In the genomic region with DNA sequence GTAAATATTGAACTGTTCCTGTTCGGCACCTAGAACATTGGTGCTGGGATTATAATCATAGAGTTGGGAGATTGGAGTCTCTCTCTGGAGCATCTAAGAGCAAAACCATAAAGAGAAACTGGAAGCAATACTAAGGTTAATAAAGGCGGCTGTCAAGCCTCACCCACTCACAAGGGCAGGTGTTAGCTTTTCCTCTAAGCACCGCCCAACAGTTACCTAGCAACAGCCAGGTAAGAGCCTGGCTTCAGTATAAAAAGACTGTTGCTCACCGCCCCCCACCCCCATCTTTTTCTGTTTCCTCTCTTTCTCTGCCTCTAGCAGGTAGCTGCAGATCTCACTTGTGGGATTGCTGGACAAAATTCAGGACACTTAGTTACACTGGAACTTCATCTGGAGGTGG, we compare ENCODE assay signal across 21 mouse cellular contexts. TPM values are rescaled to one million over a fixed set of nuclear protein-coding genes. Genes with fewer than 3 reads are reported as not detected.
DNase-seq lines count a peak whose midpoint lies in the region; ATAC-seq and TF ChIP-seq lines count a peak whose summit lies in the region.
"Had no signal": no experiment of that assay in that cellular context is flagged by ENCODE, and none has a peak within 500 bp of the region (broad histone marks: within the 10 kb centered on the region; RNA-seq: fewer than 3 reads in every experiment).

No protein-coding gene starts in this region.

- intact Hi-C loops in left cerebral cortex, postnatal 36 days (cut with DNase I) = no loop called here

- WGBS in intestine, embryonic 15.5 days = 40% methylated on average over 4 of the region's 4 CpGs
- WGBS in intestine, postnatal 0 days = 25% methylated on average over 4 of the region's 4 CpGs
- 41% methylated on average over 4 of the region's 4 CpGs for WGBS in lung, embryonic 15.5 days

- H3K9ac ChIP-seq in intestine, embryonic 15.5 days = no peak overlapping the region
- no peak overlapping the region for H3K9ac ChIP-seq in intestine, postnatal 0 days (ENCODE audit: low read depth, low read length)
- H3K9ac ChIP-seq in lung, embryonic 15.5 days = no peak overlapping the region
- H3K9ac ChIP-seq: embryonic facial prominence, embryonic 13.5 days; forebrain, embryonic 15.5 days; heart, embryonic 15.5 days; hindbrain, embryonic 14.5 days had no signal

- no peak overlapping the region for H3K27ac ChIP-seq in intestine, embryonic 15.5 days
- H3K27ac ChIP-seq in intestine, postnatal 0 days (ENCODE audit: low read depth, low read length) = no peak overlapping the region
- H3K27ac ChIP-seq in lung, embryonic 15.5 days = 0 out of 2 replicates have a peak overlapping the region, but pooled peaks have one; percentile 22
- H3K27ac ChIP-seq: embryonic facial prominence, embryonic 13.5 days; forebrain, embryonic 10.5 days; forebrain, embryonic 15.5 days; heart, embryonic 15.5 days; hindbrain, embryonic 14.5 days had no signal

- TF ChIP-seq CTCF in intestine, postnatal 0 days (IDR thresholded peaks at IDR 0.05; ENCODE audit: low read depth) = no peak

- 0 out of 2 replicates have a peak, but pooled peaks have one; percentile 24 for ATAC-seq in intestine, embryonic 15.5 days
- no peak for ATAC-seq in intestine, postnatal 0 days
- no peak for ATAC-seq in lung, embryonic 15.5 days (ENCODE audit: borderline replicate concordance, extremely low read depth, low FRiP score, low TSS enrichment)
- ATAC-seq: forebrain, embryonic 15.5 days had no signal

- no peaks in the 10 kb centered on the region for H3K9me3 ChIP-seq in intestine, embryonic 15.5 days
- no peaks in the 10 kb centered on the region for H3K9me3 ChIP-seq in intestine, postnatal 0 days (ENCODE audit: control insufficient read depth)
- no peaks in the 10 kb centered on the region for H3K9me3 ChIP-seq in lung, embryonic 15.5 days
- H3K9me3 ChIP-seq: embryonic facial prominence, embryonic 13.5 days; forebrain, embryonic 10.5 days; forebrain, embryonic 15.5 days; heart, embryonic 15.5 days had no signal

- H3K27me3 ChIP-seq in intestine, embryonic 15.5 days (replicated peaks) = no peaks in the 10 kb centered on the region
- no peaks in the 10 kb centered on the region for H3K27me3 ChIP-seq in intestine, postnatal 0 days (replicated peaks; ENCODE audit: control insufficient read depth, insufficient read depth, low read length)
- no peaks in the 10 kb centered on the region for H3K27me3 ChIP-seq in lung, embryonic 15.5 days

- H3K4me1 ChIP-seq in intestine, embryonic 15.5 days (replicated peaks) = no peaks in the 10 kb centered on the region; the same call in 1 of the 2 replicates
- H3K4me1 ChIP-seq in intestine, postnatal 0 days (replicated peaks; ENCODE audit: control insufficient read depth, insufficient read depth, low read length) = 0 out of 2 replicates have a peak, but pooled peaks cover 7% of the 10 kb centered on the region
- peaks cover 9% of the 10 kb centered on the region for H3K4me1 ChIP-seq in lung, embryonic 15.5 days

- H3K4me3 ChIP-seq in intestine, embryonic 15.5 days (replicated peaks) = no peak overlapping the region
- no peak overlapping the region for H3K4me3 ChIP-seq in intestine, postnatal 0 days (ENCODE audit: low read depth, low read length)
- no peak overlapping the region for H3K4me3 ChIP-seq in lung, embryonic 15.5 days
- H3K4me3 ChIP-seq: embryonic facial prominence, embryonic 13.5 days; erythroblast, embryonic 14.5 days; forebrain, embryonic 10.5 days; forebrain, embryonic 15.5 days; heart, embryonic 15.5 days had no signal

- H3K4me2 ChIP-seq in intestine, embryonic 15.5 days (replicated peaks) = no peak overlapping the region
- H3K4me2 ChIP-seq in intestine, postnatal 0 days (replicated peaks; ENCODE audit: low read depth) = no peak overlapping the region
- H3K4me2 ChIP-seq in lung, embryonic 15.5 days = no peak overlapping the region
- H3K4me2 ChIP-seq: embryonic facial prominence, embryonic 13.5 days; forebrain, embryonic 15.5 days; heart, embryonic 11.5 days; heart, embryonic 15.5 days; hindbrain, embryonic 14.5 days had no signal

- H3K36me3 ChIP-seq in intestine, embryonic 15.5 days = no peaks in the 10 kb centered on the region
- H3K36me3 ChIP-seq in intestine, postnatal 0 days (ENCODE audit: control insufficient read depth, insufficient read depth) = no peaks in the 10 kb centered on the region
- H3K36me3 ChIP-seq in lung, embryonic 15.5 days = no peaks in the 10 kb centered on the region
- H3K36me3 ChIP-seq: embryonic facial prominence, embryonic 13.5 days; forebrain, embryonic 10.5 days; forebrain, embryonic 15.5 days; heart, embryonic 15.5 days had no signal

- DNase-seq in lung, postnatal 14 days = peak; percentile 21
- no peak for DNase-seq in frontal cortex, postnatal 36 days (ENCODE audit: low spot score in 2 of 2)
- no peak for DNase-seq in kidney, postnatal 25 days
- DNase-seq in left cerebral cortex, postnatal 36 days (ENCODE audit: low spot score in 2 of 2) = no peak
- DNase-seq: adrenal gland, postnatal 10 days; cerebellum, adult 11 months; cerebellum, adult 8-10 months; cerebellum, postnatal 14 days; gastrocnemius, postnatal 10 days; heart, adult 18-20 months; heart, postnatal 14 days had no signal

RNA-seq across cellular contexts. Expression of a gene that starts 4.1 kb away (rescaled TPM):
- 345 and 376 TPM in 2 replicates for polyA plus RNA-seq in intestine, embryonic 15.5 days (2015; fragmentation: Nextera tagmentation; extraction: Ambion mirVana)
- polyA plus RNA-seq in intestine, postnatal 0 days (2015; fragmentation: Nextera tagmentation; extraction: Ambion mirVana) = 541 and 578 TPM in 2 replicates
- polyA plus RNA-seq in lung, embryonic 15.5 days (2015; fragmentation: Nextera tagmentation; extraction: Ambion mirVana) = 120 and 130 TPM in 2 replicates
- total RNA-seq in left cerebral cortex, postnatal 36 days (2021) = 1 to 10 TPM; 4.6 to 6.3 TPM
- polyA plus RNA-seq: erythroblast, embryonic 14.5 days had no signal

RNA-seq across cellular contexts. Expression of a gene that starts 51.9 kb away (rescaled TPM):
- 13.7 and 14.8 TPM in 2 replicates for polyA plus RNA-seq in intestine, embryonic 15.5 days (2015; fragmentation: Nextera tagmentation; extraction: Ambion mirVana)
- polyA plus RNA-seq in intestine, postnatal 0 days (2015; fragmentation: Nextera tagmentation; extraction: Ambion mirVana) = 5.7 and 7.2 TPM in 2 replicates
- polyA plus RNA-seq in lung, embryonic 15.5 days (2015; fragmentation: Nextera tagmentation; extraction: Ambion mirVana) = 12.0 and 17.2 TPM in 2 replicates
- total RNA-seq in left cerebral cortex, postnatal 36 days (2021) = 100 to 1,000 TPM; 399 to 437 TPM
